Mouse (Mus musculus) stomach, embryonic 16.5 days (tissue): ENCODE measurements around the gene Ruvbl1. TPM values are rescaled to one million over a fixed set of nuclear protein-coding genes. Genes with fewer than 3 reads are reported as not detected.

ENCODE experiments used
- ATAC-seq: fragments of 200-750 bp; cut with Nextera tagmentation; 2 replicates; pipeline ENCODE4 v1.8.0; 2017; ENCODE audit warnings: moderate number of reproducible peaks, moderate TSS enrichment; ENCODE audit not compliant: insufficient read depth, low FRiP score
- H3K27ac ChIP-seq: fragments of 300-500 bp; sonication (generic); 2 replicates; pipeline ENCODE4 v1.5.1; 2014; ENCODE audit warnings: low read length
- H3K27me3 ChIP-seq: fragments of 300-500 bp; sonication (generic); 2 replicates; pipeline ENCODE4 v1.6.1; 2014; ENCODE audit warnings: low read length, control low read depth, mixed read lengths; ENCODE audit not compliant: control insufficient read depth, insufficient read depth
- H3K36me3 ChIP-seq: fragments of 300-500 bp; sonication (generic); 2 replicates; pipeline ENCODE4 v1.6.1; 2014; ENCODE audit warnings: low read length; ENCODE audit not compliant: control insufficient read depth, insufficient read depth
- H3K4me1 ChIP-seq: fragments of 300-500 bp; sonication (generic); 2 replicates; pipeline ENCODE4 v1.6.1; 2014; ENCODE audit warnings: low read length, control low read depth, mixed read lengths; ENCODE audit not compliant: control insufficient read depth, insufficient read depth
- H3K4me2 ChIP-seq: fragments of 300-500 bp; sonication (generic); 2 replicates; pipeline ENCODE4 v1.6.1; 2014; ENCODE audit warnings: low read depth, low read length, mixed read lengths
- H3K4me3 ChIP-seq: fragments of 300-500 bp; sonication (generic); replicated peaks from 2 replicates; pipeline ENCODE4 v1.5.1; 2014; ENCODE audit warnings: mild to moderate bottlenecking, low read length
- H3K9ac ChIP-seq: fragments of 300-500 bp; sonication (generic); 2 replicates; pipeline ENCODE4 v1.6.1; 2014; ENCODE audit warnings: low read length
- H3K9me3 ChIP-seq: fragments of 300-500 bp; sonication (generic); replicated peaks from 2 replicates; pipeline ENCODE4 v1.6.1; 2016; ENCODE audit warnings: low read length, control low read depth; ENCODE audit not compliant: control insufficient read depth
- WGBS: fragments of 180-500 bp; shearing (Covaris S2); extraction: QIAGEN DNeasy Blood & Tissue Kit; methylation state at CpG from one replicate; pipeline ENCODE4 v1.1.7; 2014; 5-methylcytosine and 5-hydroxymethylcytosine counted together
- polyA plus RNA-seq: library from polyadenylated mRNA; unstranded; fragments of >200 nt; fragmentation: Nextera tagmentation; extraction: Ambion mirVana; gene quantifications from 2 replicates; pipeline ENCODE4 v1.2.1, GENCODE M21; 2015

Gene Ruvbl1
- polyA plus RNA-seq, 1 experiment from 2014 or later = 97.9 TPM

GRCm38 (mm10) chr6:88523451-88523850 is 58.2 kb downstream of the Ruvbl1 start:
- Histone ChIP-seq H3K36me3 (no peaks in the 10 kb centered on the region), H3K4me3 (no peak overlapping the region), H3K9me3 (no peaks in the 10 kb centered on the region), H3K27me3 (no peaks in the 10 kb centered on the region), H3K4me1 (peaks cover 5% of the 10 kb centered on the region), H3K27ac (no peak overlapping the region), H3K9ac (no peak overlapping the region), H3K4me2 (no peak overlapping the region)
- ATAC-seq = no peak
- 87% methylated on average over 3 of the region's 3 CpGs for WGBS

GRCm38 (mm10) chr6:88524056-88524455 is 58.8 kb downstream of the Ruvbl1 start:
- Histone ChIP-seq H3K27ac (no peak overlapping the region), H3K9me3 (no peaks in the 10 kb centered on the region), H3K36me3 (no peaks in the 10 kb centered on the region), H3K4me1 (peaks cover 5% of the 10 kb centered on the region), H3K9ac (no peak overlapping the region), H3K4me2 (no peak overlapping the region), H3K4me3 (no peak overlapping the region), H3K27me3 (no peaks in the 10 kb centered on the region)
- ATAC-seq = no peak
- WGBS = 81% methylated on average over 4 of the region's 4 CpGs

GRCm38 (mm10) chr6:88530306-88530705 is 65.1 kb downstream of the Ruvbl1 start:
- H3K36me3 ChIP-seq = no peaks in the 10 kb centered on the region
- no peak for ATAC-seq
- no peaks in the 10 kb centered on the region for H3K9me3 ChIP-seq
- no peak overlapping the region for H3K4me2 ChIP-seq
- no peaks in the 10 kb centered on the region for H3K27me3 ChIP-seq
- H3K27ac ChIP-seq = no peak overlapping the region
- no peak overlapping the region for H3K4me3 ChIP-seq
- no peak overlapping the region for H3K9ac ChIP-seq
- H3K4me1 ChIP-seq = no peaks in the 10 kb centered on the region

- Histone ChIP-seq H3K27ac (no peak overlapping the region), H3K27me3 (peaks cover 8% of the 10 kb centered on the region), H3K9me3 (no peaks in the 10 kb centered on the region), H3K9ac (no peak overlapping the region), H3K4me2 (no peak overlapping the region), H3K36me3 (no peaks in the 10 kb centered on the region), H3K4me3 (no peak overlapping the region), H3K4me1 (no peaks in the 10 kb centered on the region)
- no peak for ATAC-seq
- 65% methylated on average over 2 of the region's 2 CpGs for WGBS
Measured at GRCm38 (mm10) chr6:88540093-88540755, 75.0 kb downstream of the Ruvbl1 start.

GRCm38 (mm10) chr6:88544241-88544640 is 79.0 kb downstream of the Ruvbl1 start:
- no peak for ATAC-seq
- no peaks in the 10 kb centered on the region for H3K9me3 ChIP-seq
- H3K4me1 ChIP-seq = no peaks in the 10 kb centered on the region
- H3K9ac ChIP-seq = no peak overlapping the region
- H3K27ac ChIP-seq = no peak overlapping the region
- WGBS = 83% methylated on average over 3 of the region's 3 CpGs
- H3K36me3 ChIP-seq = no peaks in the 10 kb centered on the region
- H3K27me3 ChIP-seq = peaks cover 23% of the 10 kb centered on the region
- no peak overlapping the region for H3K4me3 ChIP-seq
- no peak overlapping the region for H3K4me2 ChIP-seq

GRCm38 (mm10) chr6:88544644-88545396 is 79.6 kb downstream of the Ruvbl1 start:
- Histone ChIP-seq H3K9ac (no peak overlapping the region), H3K27me3 (peaks cover 23% of the 10 kb centered on the region), H3K27ac (no peak overlapping the region), H3K4me1 (no peaks in the 10 kb centered on the region), H3K36me3 (no peaks in the 10 kb centered on the region), H3K4me2 (no peak overlapping the region), H3K4me3 (no peak overlapping the region), H3K9me3 (no peaks in the 10 kb centered on the region)
- WGBS = 42% methylated on average over 11 of the region's 11 CpGs
- no peak for ATAC-seq

- H3K4me2 ChIP-seq = no peak overlapping the region
- no peak overlapping the region for H3K27ac ChIP-seq
- H3K27me3 ChIP-seq = peaks cover 23% of the 10 kb centered on the region
- no peak for ATAC-seq
- no peaks in the 10 kb centered on the region for H3K4me1 ChIP-seq
- no peaks in the 10 kb centered on the region for H3K9me3 ChIP-seq
- WGBS = 38% methylated on average over 10 of the region's 10 CpGs
- no peak overlapping the region for H3K9ac ChIP-seq
- H3K4me3 ChIP-seq = no peak overlapping the region
- H3K36me3 ChIP-seq = no peaks in the 10 kb centered on the region
Measured at GRCm38 (mm10) chr6:88545397-88545790, 80.2 kb downstream of the Ruvbl1 start.

Other genes with a start within 250 kb of the Ruvbl1 start
- not detected in 2 replicates for gene Dnajb8, start 243.1 kb upstream of the Ruvbl1 start, polyA plus RNA-seq
- 29.7 and 37.5 TPM in 2 replicates for gene Eefsec, start 18.9 kb upstream of the Ruvbl1 start, polyA plus RNA-seq
- 283 and 303 TPM in 2 replicates for gene Sec61a1, start 53.5 kb downstream of the Ruvbl1 start, polyA plus RNA-seq
- 0.61 and 1.7 TPM in 2 replicates for gene Kbtbd12, start 172.5 kb downstream of the Ruvbl1 start, polyA plus RNA-seq